9 mouse cellular contexts compared by ENCODE assay signal in the genomic region with DNA sequence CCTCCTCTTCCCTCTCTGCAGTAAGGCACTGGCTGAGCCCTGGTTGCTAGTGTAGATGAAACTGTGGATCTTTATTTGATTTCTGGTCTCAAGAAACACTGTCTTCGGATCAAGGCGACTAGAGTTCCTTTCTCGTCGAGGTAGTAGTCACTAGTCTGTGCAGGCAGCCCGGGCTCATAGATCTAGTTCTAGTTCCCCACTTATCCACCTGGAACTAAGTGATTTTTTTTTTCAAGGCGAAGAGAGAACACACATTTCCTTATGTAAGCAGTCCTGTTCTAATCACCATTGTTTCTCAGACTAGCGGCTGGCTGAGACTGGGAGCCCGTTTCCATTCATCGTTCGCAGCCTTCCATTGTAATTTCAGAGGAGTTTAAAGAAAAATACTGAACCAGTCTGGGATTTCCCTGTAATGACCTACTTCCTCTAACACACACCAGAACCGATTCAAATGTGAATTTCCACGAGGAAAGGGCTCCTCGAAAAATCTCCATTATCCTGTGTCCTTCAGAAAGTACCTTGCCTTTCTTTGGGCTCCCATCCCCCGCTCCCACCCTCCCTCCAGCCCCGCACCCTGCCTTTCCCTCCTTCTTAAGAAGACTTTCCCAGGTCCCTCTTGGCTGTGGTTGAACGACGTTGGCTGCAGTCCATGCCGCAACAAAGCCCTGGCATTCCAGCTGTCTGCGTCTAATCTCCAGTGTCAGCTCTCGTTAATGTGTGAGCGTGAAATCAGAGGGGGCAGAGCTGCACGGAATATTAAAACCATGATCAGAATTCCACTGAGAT.
DNase-seq lines count a peak whose midpoint lies in the region; ATAC-seq and TF ChIP-seq lines count a peak whose summit lies in the region.
"Had no signal": no experiment of that assay in that cellular context is flagged by ENCODE, and none has a peak within 500 bp of the region (broad histone marks: within the 10 kb centered on the region; RNA-seq: fewer than 3 reads in every experiment).

No protein-coding gene starts in this region.

- peak overlapping the region; percentile 46 for H3K4me3 ChIP-seq in heart, adult 2 months
- H3K4me3 ChIP-seq in kidney, adult 2 months (ENCODE audit: insufficient read depth, low read depth, low read length), result peak overlapping the region; percentile 3; the same call in 1 of the 2 replicates
- peak overlapping the region; percentile 29 for H3K4me3 ChIP-seq in midbrain, embryonic 13.5 days (replicated peaks)
- peak overlapping the region; percentile 50 for H3K4me3 ChIP-seq in stomach, embryonic 16.5 days (replicated peaks; ENCODE audit: low read length)
- H3K4me3 ChIP-seq: erythroblast, embryonic 14.5 days had no signal

- TF ChIP-seq CTCF in heart, adult 2 months (IDR thresholded peaks at IDR 0.05), result no peak
- no peak for TF ChIP-seq CTCF in kidney, adult 2 months (conservative IDR thresholded peaks at IDR 0.05; ENCODE audit: insufficient read depth, insufficient read length, low read depth, low read length)

- no peak for TF ChIP-seq POLR2A in heart, adult 2 months (IDR thresholded peaks at IDR 0.05; ENCODE audit: insufficient read depth, low read depth, low read length)
- TF ChIP-seq POLR2A in kidney, adult 2 months (IDR thresholded peaks at IDR 0.05; ENCODE audit: low read depth, low read length), result no peak

- ATAC-seq in midbrain, embryonic 13.5 days, result peak; percentile 94
- ATAC-seq in stomach, embryonic 16.5 days (ENCODE audit: insufficient read depth, low FRiP score), result peak; percentile 76
- no peak for ATAC-seq in monocyte, adult 5-6 weeks (replicated peaks; ENCODE audit: insufficient number of reproducible peaks, low FRiP score, low TSS enrichment, poor library complexity, severe bottlenecking)

- peak overlapping the region; percentile 60 for H3K4me2 ChIP-seq in midbrain, embryonic 13.5 days (replicated peaks)
- peak overlapping the region; percentile 86 for H3K4me2 ChIP-seq in stomach, embryonic 16.5 days (ENCODE audit: low read depth, low read length)

- H3K27ac ChIP-seq in heart, adult 2 months, result no peak overlapping the region
- H3K27ac ChIP-seq in kidney, adult 2 months (ENCODE audit: insufficient read depth, low read depth, low read length), result no peak overlapping the region
- peak overlapping the region; percentile 98 for H3K27ac ChIP-seq in midbrain, embryonic 13.5 days
- peak overlapping the region; percentile 81 for H3K27ac ChIP-seq in stomach, embryonic 16.5 days (ENCODE audit: low read length)

- no peaks in the 10 kb centered on the region for H3K36me3 ChIP-seq in heart, adult 2 months (ENCODE audit: control insufficient read depth, insufficient read depth, low read length)
- H3K36me3 ChIP-seq in kidney, adult 2 months (ENCODE audit: control insufficient read depth, insufficient read depth, low read length), result no peaks in the 10 kb centered on the region
- no peaks in the 10 kb centered on the region for H3K36me3 ChIP-seq in midbrain, embryonic 13.5 days
- no peaks in the 10 kb centered on the region for H3K36me3 ChIP-seq in stomach, embryonic 16.5 days (ENCODE audit: control insufficient read depth, insufficient read depth, low read length)

- H3K9ac ChIP-seq in heart, adult 2 months (ENCODE audit: low read depth, low read length), result peak overlapping the region; percentile 25; the same call in 1 of the 2 replicates
- H3K9ac ChIP-seq in midbrain, embryonic 13.5 days (replicated peaks), result peak overlapping the region; percentile 66
- peak overlapping the region; percentile 72 for H3K9ac ChIP-seq in stomach, embryonic 16.5 days (ENCODE audit: low read length)

- intact Hi-C loops in heart, adult 2 months (cut with DNase I), result no loop called here
- intact Hi-C loops in left cerebral cortex, postnatal 4 days (cut with DNase I), result loop anchor here (1.0 to 5.0 kb wide), 3 partner anchors 123 to 215 kb away; no protein-coding TSS in a partner anchor

- peak; percentile 71 for DNase-seq in adrenal gland, adult 2 months
- peak; percentile 86 for DNase-seq in embryo, embryonic 11 days
- DNase-seq in heart, adult 2 months, result peak; percentile 38 to 45
- peak; percentile 70 for DNase-seq in kidney, adult 2 months
- DNase-seq in left cerebral cortex, postnatal 4 days, result peak; percentile 88

- H3K4me1 ChIP-seq in heart, adult 2 months (ENCODE audit: control insufficient read depth, insufficient read depth, low read length), result peaks cover 3% of the 10 kb centered on the region
- H3K4me1 ChIP-seq in kidney, adult 2 months (ENCODE audit: control insufficient read depth, insufficient read depth, low read length), result 0 out of 2 replicates have a peak, but pooled peaks cover 4% of the 10 kb centered on the region
- peaks cover 32% of the 10 kb centered on the region for H3K4me1 ChIP-seq in midbrain, embryonic 13.5 days (replicated peaks)
- H3K4me1 ChIP-seq in stomach, embryonic 16.5 days (ENCODE audit: control insufficient read depth, insufficient read depth, low read length), result peaks cover 5% of the 10 kb centered on the region; the same call in 1 of the 2 replicates

- TF ChIP-seq EP300 in heart, adult 2 months (IDR thresholded peaks at IDR 0.05; ENCODE audit: insufficient read depth, low read depth, low read length), result no peak

- WGBS in heart, adult 2 months, result 1% methylated on average over 22 of the region's 22 CpGs
- under 1% methylated on average over 22 of the region's 22 CpGs for WGBS in kidney, adult 2 months
- WGBS in midbrain, embryonic 13.5 days, result under 1% methylated on average over 22 of the region's 22 CpGs
- under 1% methylated on average over 22 of the region's 22 CpGs for WGBS in stomach, embryonic 16.5 days

- no peaks in the 10 kb centered on the region for H3K27me3 ChIP-seq in heart, adult 2 months (ENCODE audit: control insufficient read depth, insufficient read depth, low read length)
- no peaks in the 10 kb centered on the region for H3K27me3 ChIP-seq in kidney, adult 2 months (replicated peaks; ENCODE audit: control insufficient read depth, insufficient read depth, low read length)
- no peaks in the 10 kb centered on the region for H3K27me3 ChIP-seq in midbrain, embryonic 13.5 days
- no peaks in the 10 kb centered on the region for H3K27me3 ChIP-seq in stomach, embryonic 16.5 days (ENCODE audit: control insufficient read depth, insufficient read depth, low read length)

- H3K9me3 ChIP-seq in midbrain, embryonic 13.5 days, result peaks cover 4% of the 10 kb centered on the region; the same call in 1 of the 2 replicates
- H3K9me3 ChIP-seq in stomach, embryonic 16.5 days (replicated peaks; ENCODE audit: control insufficient read depth, low read length), result no peaks in the 10 kb centered on the region

- no peaks in the 10 kb centered on the region for H3K79me2 ChIP-seq in heart, adult 2 months (replicated peaks; ENCODE audit: control insufficient read depth, insufficient read depth, low read length)

Comparison
In these comparisons a context has a peak if more than half of its experiments do, and no peak if none do; other contexts are left out.
1. H3K27ac ChIP-seq: peak in midbrain, embryonic 13.5 days (single experiment) and stomach, embryonic 16.5 days (single experiment); none in heart, adult 2 months (single experiment) and kidney, adult 2 months (single experiment).
2. Peak in every context shown above with its lines, with median percentiles within 50 percentile points of each other: DNase-seq, H3K4me3 ChIP-seq and H3K9ac ChIP-seq.